Mouse (Mus musculus) kidney, embryonic 14.5 days (tissue): ENCODE data around the gene Efhd1. TPM values are rescaled to one million over a fixed set of nuclear protein-coding genes. Genes with fewer than 3 reads are reported as not detected.

Experiments used
- ATAC-seq: fragments of 200-750 bp; cut with Nextera tagmentation; 2 replicates; pipeline ENCODE4 v1.8.0; 2017; ENCODE audit warnings: moderate number of reproducible peaks, mild to moderate bottlenecking, moderate TSS enrichment, moderate library complexity; ENCODE audit not compliant: low FRiP score, low TSS enrichment
- H3K27ac ChIP-seq: fragments of 300-500 bp; sonication (generic); 2 replicates; pipeline ENCODE4 v1.5.1; 2014; ENCODE audit warnings: low read depth, mild to moderate bottlenecking, low read length, moderate library complexity, mixed read lengths
- H3K27me3 ChIP-seq: fragments of 300-500 bp; sonication (generic); 2 replicates; pipeline ENCODE4 v1.6.1; 2014; ENCODE audit warnings: mild to moderate bottlenecking, low read length; ENCODE audit not compliant: control insufficient read depth, insufficient read depth
- H3K36me3 ChIP-seq: fragments of 300-500 bp; sonication (generic); 2 replicates; pipeline ENCODE4 v1.6.1; 2014; ENCODE audit warnings: low read length, mixed read lengths; ENCODE audit not compliant: control insufficient read depth, insufficient read depth
- H3K4me1 ChIP-seq: fragments of 300-500 bp; sonication (generic); 2 replicates; pipeline ENCODE4 v1.6.1; 2014; ENCODE audit warnings: low read length, mixed read lengths; ENCODE audit not compliant: control insufficient read depth, insufficient read depth
- H3K4me2 ChIP-seq: fragments of 300-500 bp; sonication (generic); replicated peaks from 2 replicates; pipeline ENCODE4 v1.6.1; 2014; ENCODE audit warnings: low read depth, mild to moderate bottlenecking, low read length
- H3K4me3 ChIP-seq: fragments of 300-500 bp; sonication (generic); 2 replicates; pipeline ENCODE4 v1.5.1; 2014; ENCODE audit warnings: mild to moderate bottlenecking, low read length
- H3K9ac ChIP-seq: fragments of 300-500 bp; sonication (generic); 2 replicates; pipeline ENCODE4 v1.6.1; 2014; ENCODE audit warnings: low read depth, mild to moderate bottlenecking, low read length, moderate library complexity
- H3K9me3 ChIP-seq: fragments of 300-500 bp; sonication (generic); 2 replicates; pipeline ENCODE4 v1.6.1; 2016; ENCODE audit warnings: low read length; ENCODE audit not compliant: control insufficient read depth
- WGBS: fragments of 180-500 bp; shearing (Covaris S2); extraction: QIAGEN DNeasy Blood & Tissue Kit; methylation state at CpG from one replicate; pipeline ENCODE4 v1.1.7; 2014; 5-methylcytosine and 5-hydroxymethylcytosine counted together
- polyA plus RNA-seq: library from polyadenylated mRNA; unstranded; fragments of >200 nt; fragmentation: Nextera tagmentation; extraction: Ambion mirVana; gene quantifications from 2 replicates; pipeline ENCODE4 v1.2.1, GENCODE M21; 2014

The Efhd1 gene
- polyA plus RNA-seq, 1 experiment from 2014 or later: 3.6 TPM

DNA sequence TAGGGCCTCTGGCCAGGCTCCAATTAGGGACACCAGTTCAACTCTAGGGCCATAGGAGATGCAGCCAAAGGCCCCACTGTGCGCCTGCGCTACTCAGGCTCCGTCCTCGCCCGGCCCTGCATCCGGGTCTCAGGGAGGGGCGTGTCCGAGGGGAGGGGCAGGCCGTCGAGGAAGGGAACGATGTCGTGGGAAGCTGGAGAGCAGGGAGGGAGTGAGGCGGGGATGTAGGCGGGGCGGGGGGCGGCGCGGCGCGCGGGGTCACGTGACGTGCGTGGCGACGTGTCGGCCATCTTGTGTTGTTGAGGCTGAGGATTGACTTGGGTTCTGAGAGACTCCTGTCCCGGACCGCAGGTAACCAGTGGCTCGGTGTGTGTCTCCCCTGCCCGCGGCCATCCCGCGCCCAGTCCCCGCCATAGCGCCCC, 62.6 kb downstream of the Efhd1 start, which contains the start of gene Gigyf2:
Gene Gigyf2, plus strand, starts transcription at position 257 of the 422 bp plus-strand sequence.
- peak within 1 kb of the TSS; percentile 60 for H3K4me2 ChIP-seq
- H3K27ac ChIP-seq: peak within 1 kb of the TSS; percentile 97
- H3K9me3 ChIP-seq: no peaks in the 10 kb centered on the region
- H3K4me3 ChIP-seq: peak within 1 kb of the TSS; percentile 99
- H3K4me1 ChIP-seq: peaks cover 5% of the 10 kb centered on the region
- no peaks in the 10 kb centered on the region; the same call in 1 of the 2 replicates for H3K36me3 ChIP-seq
- H3K9ac ChIP-seq: peak within 1 kb of the TSS; percentile 98
- no peaks in the 10 kb centered on the region for H3K27me3 ChIP-seq
- under 1% methylated on average over 34 of the region's 36 CpGs for WGBS
- ATAC-seq: peak; percentile 99

- Histone ChIP-seq H3K4me2 (peak overlapping the region; percentile 60), H3K9ac (peak overlapping the region; percentile 98), H3K27me3 (no peaks in the 10 kb centered on the region), H3K4me1 (peaks cover 5% of the 10 kb centered on the region), H3K36me3 (no peaks in the 10 kb centered on the region; the same call in 1 of the 2 replicates), H3K27ac (peak overlapping the region; percentile 97), H3K4me3 (peak overlapping the region; percentile 99), H3K9me3 (no peaks in the 10 kb centered on the region)
- WGBS: under 1% methylated on average over 41 of the region's 53 CpGs
- ATAC-seq: peak; percentile 85
These were observed 63.1 kb downstream of the Efhd1 start for GRCm38 (mm10) chr1:87327165-87327861.

GRCm38 (mm10) chr1:87331774-87332173, 67.6 kb downstream of the Efhd1 start:
- Histone ChIP-seq H3K36me3 (peaks cover 23% of the 10 kb centered on the region), H3K4me1 (peaks cover 5% of the 10 kb centered on the region), H3K4me3 (no peak overlapping the region), H3K27ac (no peak overlapping the region), H3K9me3 (no peaks in the 10 kb centered on the region), H3K27me3 (no peaks in the 10 kb centered on the region), H3K4me2 (no peak overlapping the region), H3K9ac (no peak overlapping the region)
- WGBS: 92% methylated on average over 4 of the region's 4 CpGs
- no peak for ATAC-seq

DNA sequence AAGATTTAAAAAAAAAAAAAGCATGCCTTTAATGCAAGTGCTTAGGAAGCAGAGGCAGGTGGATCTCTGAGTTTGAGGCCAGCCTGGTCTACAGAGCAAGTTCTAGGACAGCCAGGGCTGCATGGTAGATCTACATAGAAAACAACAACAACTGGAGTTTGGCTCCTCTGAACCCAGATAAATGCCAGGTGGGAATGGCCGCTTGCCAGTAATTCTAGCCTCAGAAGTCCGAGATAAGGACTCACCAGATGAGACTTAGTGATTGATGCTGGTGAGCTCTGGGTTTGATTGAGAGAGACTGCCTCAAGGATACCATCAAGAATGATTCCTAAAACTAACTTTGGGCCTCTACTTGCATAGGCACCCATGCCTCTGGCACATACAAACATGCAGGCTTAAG, 86.4 kb downstream of the Efhd1 start:
- Histone ChIP-seq H3K36me3 (peaks cover 16% of the 10 kb centered on the region), H3K9me3 (no peaks in the 10 kb centered on the region), H3K27ac (no peak overlapping the region), H3K9ac (no peak overlapping the region), H3K4me3 (no peak overlapping the region), H3K27me3 (no peaks in the 10 kb centered on the region), H3K4me2 (no peak overlapping the region), H3K4me1 (no peaks in the 10 kb centered on the region)
- WGBS: 95% methylated on average over 2 of the region's 2 CpGs
- no peak for ATAC-seq

- Histone ChIP-seq H3K27me3 (no peaks in the 10 kb centered on the region), H3K27ac (no peak overlapping the region), H3K9me3 (no peaks in the 10 kb centered on the region), H3K4me2 (no peak overlapping the region), H3K9ac (no peak overlapping the region), H3K4me3 (no peak overlapping the region), H3K36me3 (peaks cover 12% of the 10 kb centered on the region), H3K4me1 (no peaks in the 10 kb centered on the region)
- no peak for ATAC-seq
- WGBS: 43% methylated on average over 1 of the region's 1 CpGs
These were observed 96.1 kb downstream of the Efhd1 start for GRCm38 (mm10) chr1:87360276-87360675.

Other genes with a start within 250 kb of the Efhd1 start
- not detected in 2 replicates for gene Alppl2, start 174.4 kb upstream of the Efhd1 start, polyA plus RNA-seq
- not detected in 2 replicates for gene Alpi, start 162.8 kb upstream of the Efhd1 start, polyA plus RNA-seq
- not detected in 2 replicates for gene Akp3, start 139.4 kb upstream of the Efhd1 start, polyA plus RNA-seq
- gene Ecel1, start 107.8 kb upstream of the Efhd1 start, polyA plus RNA-seq: 0.11 and 0.20 TPM in 2 replicates
- not detected in 2 replicates for gene Prss56, start 81.0 kb upstream of the Efhd1 start, polyA plus RNA-seq
- gene Chrnd, start 73.8 kb upstream of the Efhd1 start, polyA plus RNA-seq: 0.13 and 0.62 TPM in 2 replicates
- 0.30 and 0.34 TPM in 2 replicates for gene Chrng, start 59.7 kb upstream of the Efhd1 start, polyA plus RNA-seq
- 122 and 150 TPM in 2 replicates for gene Eif4e2, start 50.4 kb upstream of the Efhd1 start, polyA plus RNA-seq
- 53.2 and 61.3 TPM in 2 replicates for gene Gigyf2, start 62.6 kb downstream of the Efhd1 start, polyA plus RNA-seq
- 0.30 and 0.60 TPM in 2 replicates for gene Kcnj13, start 130.4 kb downstream of the Efhd1 start, polyA plus RNA-seq
- gene Snorc, start 205.9 kb downstream of the Efhd1 start, polyA plus RNA-seq: not detected in 2 replicates
- 0.20 and 0.80 TPM in 2 replicates for gene Neu2, start 245.5 kb downstream of the Efhd1 start, polyA plus RNA-seq